ENCODE assay signal across 11 mouse cellular contexts in the genomic region with DNA sequence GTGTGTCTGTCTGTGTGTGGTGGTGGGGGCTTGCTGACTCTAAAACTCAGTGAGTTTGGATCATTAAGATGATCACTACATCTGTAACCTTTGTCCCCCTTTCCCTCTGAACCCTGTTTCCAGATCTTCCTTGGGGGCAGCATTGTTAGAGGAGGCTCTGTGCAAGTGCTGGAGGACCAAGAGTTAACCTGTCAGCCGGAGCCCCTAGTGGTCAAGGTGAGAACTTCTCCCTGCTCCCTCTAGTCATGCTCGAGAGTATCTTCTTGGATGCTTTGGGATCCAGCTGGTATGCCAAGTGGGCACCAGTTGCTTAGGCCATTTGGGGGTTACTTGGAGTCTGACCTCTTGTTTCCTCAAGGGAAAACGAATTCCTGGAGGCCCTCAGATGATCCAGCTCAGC. TPM values are rescaled to one million over a fixed set of nuclear protein-coding genes. Genes with fewer than 3 reads are reported as not detected.
A peak's percentile ranks its signal among the peaks of the same experiment; 100 is the strongest.
DNase-seq lines count a peak whose midpoint lies in the region; ATAC-seq and TF ChIP-seq lines count a peak whose summit lies in the region.
"Not testable (repeated sequence)": the region's sequence is repeated elsewhere in the genome, so short reads cannot be mapped to it uniquely, and the experiment has no call there.
"Had no signal": no experiment of that assay in that cellular context is flagged by ENCODE, and none has a peak within 500 bp of the region (broad histone marks: within the 10 kb centered on the region; RNA-seq: fewer than 3 reads in every experiment).

No protein-coding gene starts in this region.

- not testable (repeated sequence) for H3K4me3 ChIP-seq in heart, embryonic 10.5 days; liver, adult 2 months (ENCODE audit: insufficient read depth, low read depth, low read length)

- peak; percentile 60 for TF ChIP-seq CTCF in Patski (IDR thresholded peaks at IDR 0.05)
- peak; percentile 43; the same call in 1 of the 2 replicates for TF ChIP-seq CTCF in liver, adult 2 months (IDR thresholded peaks at IDR 0.05; ENCODE audit: low read depth, low read length)

- WGBS in heart, embryonic 10.5 days = 22% methylated on average over 3 of the region's 3 CpGs
- WGBS in liver, adult 2 months = 28% methylated on average over 3 of the region's 3 CpGs

- peak overlapping the region; percentile 62; the same call in 1 of the 2 replicates for H3K27ac ChIP-seq in heart, embryonic 10.5 days
- not testable (repeated sequence) for H3K27ac ChIP-seq in liver, adult 2 months (replicated peaks; ENCODE audit: insufficient read depth, low read depth, low read length)

- H3K79me2 ChIP-seq in liver, adult 2 months (ENCODE audit: control insufficient read depth, insufficient read depth, low read length) = not testable (repeated sequence)

- in situ Hi-C loops in Patski (cut with MboI; ENCODE audit: low pct_unique_long_range_greater_than_20kb) = loop anchor here (5.0 kb wide), 2 partner anchors 76 to 239 kb away; no protein-coding TSS in a partner anchor

- CTCF ChIA-PET in Patski (lab: Charles Lee) = not testable (repeated sequence)

- H3K27me3 ChIP-seq in Patski; heart, embryonic 10.5 days (ENCODE audit: insufficient read depth, poor library complexity, severe bottlenecking); liver, adult 2 months (ENCODE audit: control insufficient read depth, insufficient read depth, low read length): not testable (repeated sequence)

- TF ChIP-seq POLR2A in liver, adult 2 months (IDR thresholded peaks at IDR 0.05; ENCODE audit: extremely low read depth, insufficient read depth, low read length) = not testable (repeated sequence)

- not testable (repeated sequence) for ATAC-seq in Patski

- not testable (repeated sequence) for H3K4me1 ChIP-seq in heart, embryonic 10.5 days; liver, adult 2 months (ENCODE audit: control insufficient read depth, insufficient read depth, low read length)

- not testable (repeated sequence) for H3K36me3 ChIP-seq in heart, embryonic 10.5 days
- H3K36me3 ChIP-seq in liver, adult 2 months (ENCODE audit: control insufficient read depth, insufficient read depth, low read length) = peaks cover 21% of the 10 kb centered on the region

- not testable (repeated sequence) for H3K9me3 ChIP-seq in heart, embryonic 10.5 days

- DNase-seq in Patski (ENCODE audit: low read depth, low spot score); heart, embryonic 10.5 days (ENCODE audit: low spot score); liver, adult 2 months (ENCODE audit: extremely low read depth, low read depth, low spot score): not testable (repeated sequence)
- peak; percentile 17 for DNase-seq in cerebellum, adult 9-10 months
- DNase-seq in kidney, adult 9 months = peak; percentile 65
- peak; percentile 56 for DNase-seq in lung, postnatal 10 days
- DNase-seq in right cerebral cortex, postnatal 14 days = peak; percentile 35
- DNase-seq in thymus, postnatal 4 days = peak; percentile 47

- H3K9ac ChIP-seq in liver, adult 2 months (ENCODE audit: low read depth, low read length) = not testable (repeated sequence)

- POLR2A ChIA-PET in Patski (lab: Charles Lee) = not testable (repeated sequence)

RNA-seq across cellular contexts. Expression of a gene that starts 10.0 kb away (rescaled TPM):
- polyA plus RNA-seq in Patski (2021) = 0.36 TPM
- 0.68 and 0.72 TPM in 2 replicates for polyA plus RNA-seq in heart, embryonic 10.5 days (2016; fragmentation: Nextera tagmentation; extraction: Ambion mirVana)
- 57.4 and 86.2 TPM in 2 replicates for total RNA-seq in liver, adult 2 months (2014; rRNA removed)
- 24.5 and 148 TPM in 2 replicates for polyA plus RNA-seq in liver, adult 2 months (2012; rRNA removed)
- total RNA-seq: ES-E14 had no signal
- polyA plus RNA-seq: forebrain, embryonic 10.5 days; midbrain, embryonic 14.5 days had no signal

RNA-seq across cellular contexts. Expression of a gene that starts 44.7 kb away (rescaled TPM):
- polyA plus RNA-seq in Patski (2021) = 62.3 TPM
- 7.9 and 9.5 TPM in 2 replicates for polyA plus RNA-seq in heart, embryonic 10.5 days (2016; fragmentation: Nextera tagmentation; extraction: Ambion mirVana)
- 2.1 and 2.6 TPM in 2 replicates for total RNA-seq in liver, adult 2 months (2014; rRNA removed)
- polyA plus RNA-seq in liver, adult 2 months (2012; rRNA removed) = 2.6 and 7.3 TPM in 2 replicates

Comparison
In these comparisons a context has a peak if more than half of its experiments do, and no peak if none do; other contexts are left out.
1. RNA of a gene that starts 10.0 kb away (polyA plus RNA-seq): 24.5 to 148 TPM in liver, adult 2 months; 0.68 to 0.72 TPM in heart, embryonic 10.5 days and 0.36 TPM in Patski (single experiment); every median in the first group is over 10 times any median in the second.